Mouse (Mus musculus): ENCODE results near the gene Myh13. TPM values are rescaled to one million over a fixed set of nuclear protein-coding genes. Genes with fewer than 3 reads are reported as not detected.

Gene Myh13
- polyA plus RNA-seq, 1 experiment = not detected

- peak overlapping the region; percentile 70 for H3K27ac ChIP-seq (ENCODE audit: insufficient read depth, low read length)
- H3K9me3 ChIP-seq (replicated peaks; ENCODE audit: control insufficient read depth, insufficient read depth, low read length, poor library complexity, severe bottlenecking) = peaks cover 4% of the 10 kb centered on the region
- no peaks in the 10 kb centered on the region for H3K27me3 ChIP-seq (ENCODE audit: control insufficient read depth, insufficient read depth, low read length, poor library complexity, severe bottlenecking)
- no peak overlapping the region for H3K4me3 ChIP-seq (ENCODE audit: low read depth, low read length)
- H3K9ac ChIP-seq (ENCODE audit: low read depth, poor library complexity, severe bottlenecking) = no peak overlapping the region
- H3K4me1 ChIP-seq (ENCODE audit: control insufficient read depth, insufficient read depth, low read length) = peaks cover 5% of the 10 kb centered on the region
- no peak for TF ChIP-seq POLR2A (IDR thresholded peaks at IDR 0.05; ENCODE audit: insufficient read depth, low read length)
- peak; percentile 73; the same call in 1 of the 2 replicates for TF ChIP-seq EP300 (IDR thresholded peaks at IDR 0.05; ENCODE audit: insufficient read depth, low read depth, low read length)
- TF ChIP-seq CTCF (IDR thresholded peaks at IDR 0.05; ENCODE audit: low read depth, low read length) = no peak
- no peaks in the 10 kb centered on the region for H3K36me3 ChIP-seq (ENCODE audit: control insufficient read depth, insufficient read depth, low read length, poor library complexity, severe bottlenecking)
These were observed 23.9 kb downstream of the Myh13 start for GRCm38 (mm10) chr11:67345186-67345855.

- no peak overlapping the region for H3K4me3 ChIP-seq (ENCODE audit: low read depth, low read length)
- peak overlapping the region; percentile 78 for H3K27ac ChIP-seq (ENCODE audit: insufficient read depth, low read length)
- peaks cover 5% of the 10 kb centered on the region for H3K4me1 ChIP-seq (ENCODE audit: control insufficient read depth, insufficient read depth, low read length)
- H3K9ac ChIP-seq (ENCODE audit: low read depth, poor library complexity, severe bottlenecking) = no peak overlapping the region
- peak; percentile 63; the same call in 1 of the 2 replicates for TF ChIP-seq EP300 (IDR thresholded peaks at IDR 0.05; ENCODE audit: insufficient read depth, low read depth, low read length)
- TF ChIP-seq CTCF (IDR thresholded peaks at IDR 0.05; ENCODE audit: low read depth, low read length) = no peak
- H3K36me3 ChIP-seq (ENCODE audit: control insufficient read depth, insufficient read depth, low read length, poor library complexity, severe bottlenecking) = no peaks in the 10 kb centered on the region
- no peaks in the 10 kb centered on the region for H3K27me3 ChIP-seq (ENCODE audit: control insufficient read depth, insufficient read depth, low read length, poor library complexity, severe bottlenecking)
- H3K9me3 ChIP-seq (replicated peaks; ENCODE audit: control insufficient read depth, insufficient read depth, low read length, poor library complexity, severe bottlenecking) = no peaks in the 10 kb centered on the region
These were observed 24.4 kb downstream of the Myh13 start for GRCm38 (mm10) chr11:67345856-67346236.

- no peak overlapping the region for H3K27ac ChIP-seq (ENCODE audit: insufficient read depth, low read length)
- H3K36me3 ChIP-seq (ENCODE audit: control insufficient read depth, insufficient read depth, low read length, poor library complexity, severe bottlenecking) = no peaks in the 10 kb centered on the region
- peaks cover 5% of the 10 kb centered on the region for H3K4me1 ChIP-seq (ENCODE audit: control insufficient read depth, insufficient read depth, low read length)
- no peaks in the 10 kb centered on the region for H3K27me3 ChIP-seq (ENCODE audit: control insufficient read depth, insufficient read depth, low read length, poor library complexity, severe bottlenecking)
- no peaks in the 10 kb centered on the region for H3K9me3 ChIP-seq (replicated peaks; ENCODE audit: control insufficient read depth, insufficient read depth, low read length, poor library complexity, severe bottlenecking)
- H3K9ac ChIP-seq (ENCODE audit: low read depth, poor library complexity, severe bottlenecking) = no peak overlapping the region
- H3K4me3 ChIP-seq (ENCODE audit: low read depth, low read length) = no peak overlapping the region
- TF ChIP-seq CTCF (IDR thresholded peaks at IDR 0.05; ENCODE audit: low read depth, low read length) (peak; percentile 89), POLR2A (IDR thresholded peaks at IDR 0.05; ENCODE audit: insufficient read depth, low read length) (no peak)
These were observed 28.8 kb downstream of the Myh13 start for GRCm38 (mm10) chr11:67350153-67350768.

- TF ChIP-seq CTCF (IDR thresholded peaks at IDR 0.05; ENCODE audit: low read depth, low read length) (no peak), EP300 (IDR thresholded peaks at IDR 0.05; ENCODE audit: insufficient read depth, low read depth, low read length) (no peak), POLR2A (IDR thresholded peaks at IDR 0.05; ENCODE audit: insufficient read depth, low read length) (no peak)
- Histone ChIP-seq H3K36me3 (ENCODE audit: control insufficient read depth, insufficient read depth, low read length, poor library complexity, severe bottlenecking) (no peaks in the 10 kb centered on the region), H3K9ac (ENCODE audit: low read depth, poor library complexity, severe bottlenecking) (no peak overlapping the region), H3K4me3 (ENCODE audit: low read depth, low read length) (no peak overlapping the region), H3K27ac (ENCODE audit: insufficient read depth, low read length) (no peak overlapping the region), H3K9me3 (replicated peaks; ENCODE audit: control insufficient read depth, insufficient read depth, low read length, poor library complexity, severe bottlenecking) (no peaks in the 10 kb centered on the region), H3K4me1 (ENCODE audit: control insufficient read depth, insufficient read depth, low read length) (no peaks in the 10 kb centered on the region), H3K27me3 (ENCODE audit: control insufficient read depth, insufficient read depth, low read length, poor library complexity, severe bottlenecking) (no peaks in the 10 kb centered on the region)
These were observed 31.6 kb downstream of the Myh13 start for GRCm38 (mm10) chr11:67353011-67353410.

GRCm38 (mm10) chr11:67358031-67358430 is 36.6 kb downstream of the Myh13 start:
- no peak overlapping the region for H3K4me3 ChIP-seq (ENCODE audit: low read depth, low read length)

GRCm38 (mm10) chr11:67362236-67362635 is 40.8 kb downstream of the Myh13 start:
- no peaks in the 10 kb centered on the region for H3K36me3 ChIP-seq (ENCODE audit: control insufficient read depth, insufficient read depth, low read length, poor library complexity, severe bottlenecking)
- 0 out of 2 replicates have a peak, but pooled peaks cover 4% of the 10 kb centered on the region for H3K9me3 ChIP-seq (replicated peaks; ENCODE audit: control insufficient read depth, insufficient read depth, low read length, poor library complexity, severe bottlenecking)
- H3K27me3 ChIP-seq (ENCODE audit: control insufficient read depth, insufficient read depth, low read length, poor library complexity, severe bottlenecking) = no peaks in the 10 kb centered on the region
- no peak overlapping the region for H3K4me3 ChIP-seq (ENCODE audit: low read depth, low read length)
- H3K4me1 ChIP-seq (ENCODE audit: control insufficient read depth, insufficient read depth, low read length) = no peaks in the 10 kb centered on the region
- H3K27ac ChIP-seq (ENCODE audit: insufficient read depth, low read length) = no peak overlapping the region
- TF ChIP-seq EP300 (IDR thresholded peaks at IDR 0.05; ENCODE audit: insufficient read depth, low read depth, low read length) = no peak
- TF ChIP-seq POLR2A (IDR thresholded peaks at IDR 0.05; ENCODE audit: insufficient read depth, low read length) = no peak
- no peak for TF ChIP-seq CTCF (IDR thresholded peaks at IDR 0.05; ENCODE audit: low read depth, low read length)
- no peak overlapping the region for H3K9ac ChIP-seq (ENCODE audit: low read depth, poor library complexity, severe bottlenecking)

More at GRCm38 (mm10) chr11:67358031-67358430, 36.6 kb downstream of the Myh13 start:
- TF ChIP-seq CTCF (IDR thresholded peaks at IDR 0.05; ENCODE audit: low read depth, low read length) (no peak), EP300 (IDR thresholded peaks at IDR 0.05; ENCODE audit: insufficient read depth, low read depth, low read length) (no peak), POLR2A (IDR thresholded peaks at IDR 0.05; ENCODE audit: insufficient read depth, low read length) (no peak)
- Histone ChIP-seq H3K27ac (ENCODE audit: insufficient read depth, low read length) (no peak overlapping the region), H3K27me3 (ENCODE audit: control insufficient read depth, insufficient read depth, low read length, poor library complexity, severe bottlenecking) (no peaks in the 10 kb centered on the region), H3K4me1 (ENCODE audit: control insufficient read depth, insufficient read depth, low read length) (no peaks in the 10 kb centered on the region), H3K9me3 (replicated peaks; ENCODE audit: control insufficient read depth, insufficient read depth, low read length, poor library complexity, severe bottlenecking) (0 out of 2 replicates have a peak, but pooled peaks cover 4% of the 10 kb centered on the region), H3K9ac (ENCODE audit: low read depth, poor library complexity, severe bottlenecking) (no peak overlapping the region), H3K36me3 (ENCODE audit: control insufficient read depth, insufficient read depth, low read length, poor library complexity, severe bottlenecking) (no peaks in the 10 kb centered on the region)
